Mouse (Mus musculus) urinary bladder, postnatal 10 days (tissue): ENCODE results near the gene Chd1.

Experiments
- DNase-seq: peaks from one replicate; pipeline ENCODE4 v3.0.0; 2022; ENCODE audit warnings: low spot score

Chd1 gene

GRCm38 (mm10) chr17:15812136-15812778 lies 107.5 kb downstream of the Chd1 start:
- DNase-seq: no peak

GRCm38 (mm10) chr17:15813658-15814212 lies 109.0 kb downstream of the Chd1 start:
- no peak for DNase-seq

- no peak for DNase-seq
These were observed 110.7 kb downstream of the Chd1 start for GRCm38 (mm10) chr17:15815312-15816018.

- no peak for DNase-seq
These were observed 111.8 kb downstream of the Chd1 start for GRCm38 (mm10) chr17:15816379-15817095.

GRCm38 (mm10) chr17:15817096-15817450 lies 112.3 kb downstream of the Chd1 start:
- no peak for DNase-seq

- no peak for DNase-seq
These were observed 112.9 kb downstream of the Chd1 start for GRCm38 (mm10) chr17:15817634-15818033.

GRCm38 (mm10) chr17:15818372-15818771 lies 113.6 kb downstream of the Chd1 start:
- no peak for DNase-seq

GRCm38 (mm10) chr17:15820146-15820545 lies 115.4 kb downstream of the Chd1 start:
- no peak for DNase-seq

GRCm38 (mm10) chr17:15820761-15821160 lies 116.0 kb downstream of the Chd1 start:
- no peak for DNase-seq

- DNase-seq: no peak
These were observed 116.9 kb downstream of the Chd1 start for GRCm38 (mm10) chr17:15821706-15822105.
